Mouse (Mus musculus): ENCODE measurements around the gene Rps7. TPM values are rescaled to one million over a fixed set of nuclear protein-coding genes. Genes with fewer than 3 reads are reported as not detected.

Rps7 gene
- total and polyA plus RNA-seq, 3 experiments, result 300 to 2,439 (median 476) TPM

GRCm38 (mm10) chr12:28590428-28590827 is 45.3 kb downstream of the Rps7 start:
- no peak for DNase-seq (ENCODE audit: low read depth, low spot score)
- no peak overlapping the region for H3K27ac ChIP-seq (ENCODE audit: control insufficient read depth, low read depth, low read length)
- H3K9ac ChIP-seq (ENCODE audit: control insufficient read depth, low read depth, low read length, poor library complexity, severe bottlenecking), result no peak overlapping the region
- H3K79me2 ChIP-seq (ENCODE audit: control insufficient read depth, insufficient read depth, low read length, poor library complexity), result no peaks in the 10 kb centered on the region
- peaks cover 0 to 8% of the 10 kb centered on the region in 2 experiments; a peak in 1 of 4 replicates for H3K4me1 ChIP-seq (ENCODE audit: control insufficient read depth in 1 of 2, insufficient read depth in 2 of 2, low read length in 2 of 2)
- no peaks in the 10 kb centered on the region for H3K27me3 ChIP-seq (ENCODE audit: control insufficient read depth in 1 of 2, insufficient read depth in 2 of 2, low read length in 2 of 2)
- TF ChIP-seq JUND (IDR thresholded peaks at IDR 0.05; ENCODE audit: low read depth, low read length), result no peak
- no peak for TF ChIP-seq POLR2AphosphoS5 (IDR thresholded peaks at IDR 0.05; ENCODE audit: borderline replicate concordance, low read depth, low read length)
- TF ChIP-seq MXI1 (IDR thresholded peaks at IDR 0.05; ENCODE audit: low read depth, low read length), result no peak
- TF ChIP-seq ZMIZ1 (IDR thresholded peaks at IDR 0.05; ENCODE audit: low read depth, low read length), result no peak
- TF ChIP-seq MAFK (IDR thresholded peaks at IDR 0.05; ENCODE audit: borderline replicate concordance, low read depth, low read length), result no peak
- TF ChIP-seq POLR2A (IDR thresholded peaks at IDR 0.05; ENCODE audit: control insufficient read depth in 1 of 2, insufficient read depth in 1 of 2, low read depth in 1 of 2, low read length in 2 of 2, poor library complexity in 1 of 2), result no peak
- no peak for TF ChIP-seq TBP (IDR thresholded peaks at IDR 0.05; ENCODE audit: low read depth, low read length)
- no peak for TF ChIP-seq MEF2A (IDR thresholded peaks at IDR 0.05; ENCODE audit: extremely low read depth, insufficient replicate concordance, low read depth, low read length, poor library complexity, severe bottlenecking)
- no peak for TF ChIP-seq ZC3H11A (IDR thresholded peaks at IDR 0.05; ENCODE audit: low read depth, low read length)
- TF ChIP-seq KAT2A (conservative IDR thresholded peaks at IDR 0.05; ENCODE audit: low read depth, low read length), result no peak
- no peak for TF ChIP-seq BHLHE40 (IDR thresholded peaks at IDR 0.05; ENCODE audit: borderline replicate concordance, low read depth, low read length)
- no peak for TF ChIP-seq MYB (IDR thresholded peaks at IDR 0.05; ENCODE audit: low read depth, low read length)
- TF ChIP-seq GABPA (IDR thresholded peaks at IDR 0.05; ENCODE audit: low read depth, low read length), result no peak
- no peak for TF ChIP-seq ZKSCAN1 (IDR thresholded peaks at IDR 0.05; ENCODE audit: low read depth, low read length)
- TF ChIP-seq RCOR1 (IDR thresholded peaks at IDR 0.05; ENCODE audit: low read depth, low read length), result no peak
- TF ChIP-seq SMC3 (IDR thresholded peaks at IDR 0.05; ENCODE audit: low read depth, low read length), result no peak
- H3K4me3 ChIP-seq (ENCODE audit: control insufficient read depth in 1 of 2, insufficient read depth in 1 of 2, low read depth in 2 of 2, low read length in 2 of 2), result no peak overlapping the region
- no peaks in the 10 kb centered on the region for H3K9me3 ChIP-seq (replicated peaks; ENCODE audit: insufficient read depth, low read length)
- 0 out of 4 replicates have a peak, but pooled peaks cover 0 to 3% of the 10 kb centered on the region in 2 experiments for H3K36me3 ChIP-seq (ENCODE audit: control insufficient read depth in 1 of 2, insufficient read depth in 2 of 2, low read length in 2 of 2)

- no peaks in the 10 kb centered on the region for H3K9me3 ChIP-seq (replicated peaks; ENCODE audit: insufficient read depth, low read length)
- H3K4me1 ChIP-seq (ENCODE audit: control insufficient read depth in 1 of 2, insufficient read depth in 2 of 2, low read length in 2 of 2), result peaks cover 0 to 8% of the 10 kb centered on the region in 2 experiments; a peak in 1 of 4 replicates
- peak overlapping the region; percentile 23 to 42 for H3K4me3 ChIP-seq (ENCODE audit: control insufficient read depth in 1 of 2, insufficient read depth in 1 of 2, low read depth in 2 of 2, low read length in 2 of 2)
- peak; percentile 88 for DNase-seq (ENCODE audit: low read depth, low spot score)
- 0 out of 4 replicates have a peak, but pooled peaks cover 0 to 3% of the 10 kb centered on the region in 2 experiments for H3K36me3 ChIP-seq (ENCODE audit: control insufficient read depth in 1 of 2, insufficient read depth in 2 of 2, low read length in 2 of 2)
- no peaks in the 10 kb centered on the region for H3K79me2 ChIP-seq (ENCODE audit: control insufficient read depth, insufficient read depth, low read length, poor library complexity)
- H3K27me3 ChIP-seq (ENCODE audit: control insufficient read depth in 1 of 2, insufficient read depth in 2 of 2, low read length in 2 of 2), result no peaks in the 10 kb centered on the region
- no peak overlapping the region for H3K27ac ChIP-seq (ENCODE audit: control insufficient read depth, low read depth, low read length)
- H3K9ac ChIP-seq (ENCODE audit: control insufficient read depth, low read depth, low read length, poor library complexity, severe bottlenecking), result peak overlapping the region; percentile 43
- 0 out of 2 replicates have a peak, but pooled peaks have one; percentile 28 for TF ChIP-seq HCFC1 (IDR thresholded peaks at IDR 0.05; ENCODE audit: low read depth, low read length)
- peak; percentile 69; the same call in 1 of the 2 replicates for TF ChIP-seq BHLHE40 (IDR thresholded peaks at IDR 0.05; ENCODE audit: borderline replicate concordance, low read depth, low read length)
- TF ChIP-seq NRF1 (IDR thresholded peaks at IDR 0.05; ENCODE audit: insufficient read depth, low read depth, low read length, poor library complexity, severe bottlenecking), result no peak
- peak; percentile 99 for TF ChIP-seq RAD21 (IDR thresholded peaks at IDR 0.05; ENCODE audit: low read depth, low read length)
- TF ChIP-seq SIN3A (IDR thresholded peaks at IDR 0.05; ENCODE audit: low read length), result peak; percentile 46; the same call in 1 of the 2 replicates
- TF ChIP-seq JUND (IDR thresholded peaks at IDR 0.05; ENCODE audit: low read depth, low read length), result no peak
- no peak for TF ChIP-seq ZMIZ1 (IDR thresholded peaks at IDR 0.05; ENCODE audit: low read depth, low read length)
- TF ChIP-seq TCF12 (IDR thresholded peaks at IDR 0.05; ENCODE audit: low read depth, low read length), result no peak
- TF ChIP-seq ETS1 (IDR thresholded peaks at IDR 0.05; ENCODE audit: low read depth, low read length), result 0 out of 2 replicates have a peak, but pooled peaks have one; percentile 35
- peak; percentile 78; the same call in 1 of the 2 replicates for TF ChIP-seq RCOR1 (IDR thresholded peaks at IDR 0.05; ENCODE audit: low read depth, low read length)
- TF ChIP-seq NELFE (IDR thresholded peaks at IDR 0.05; ENCODE audit: low read depth, low read length), result no peak
- TF ChIP-seq CTCF (IDR thresholded peaks at IDR 0.05 in 2 of 3, conservative IDR thresholded peaks at IDR 0.05 in 1 of 3; ENCODE audit: control insufficient read depth in 1 of 3, insufficient read depth in 1 of 3, low read depth in 2 of 3, low read length in 3 of 3, poor library complexity in 1 of 3, severe bottlenecking in 1 of 3), result peak; percentile 76 to 96 (median 90)
- TF ChIP-seq SMC3 (IDR thresholded peaks at IDR 0.05; ENCODE audit: low read depth, low read length), result peak; percentile 90
- TF ChIP-seq GATA1 (IDR thresholded peaks at IDR 0.05; ENCODE audit: low read depth, low read length), result 0 out of 2 replicates have a peak, but pooled peaks have one; percentile 33
- peak; percentile 33 to 76; a peak in 2 of 4 replicates for TF ChIP-seq EP300 (IDR thresholded peaks at IDR 0.05; ENCODE audit: low read depth in 1 of 2, low read length in 2 of 2)
- TF ChIP-seq ZC3H11A (IDR thresholded peaks at IDR 0.05; ENCODE audit: low read depth, low read length), result peak; percentile 87
- no peak for TF ChIP-seq USF1 (IDR thresholded peaks at IDR 0.05; ENCODE audit: low read depth, low read length)
- 0 out of 2 replicates have a peak, but pooled peaks have one; percentile 25 for TF ChIP-seq MXI1 (IDR thresholded peaks at IDR 0.05; ENCODE audit: low read depth, low read length)
- no peak for TF ChIP-seq MYC (IDR thresholded peaks at IDR 0.05; ENCODE audit: low read depth, low read length)
Observed at GRCm38 (mm10) chr12:28589090-28589868, 46.5 kb downstream of the Rps7 start.
